Mouse (Mus musculus) embryonic fibroblast, embryonic 13.5 days (primary cell): ENCODE data around the gene Eef2k.

ENCODE experiments used
- CTCF ChIP-seq: IDR thresholded peaks from 2 replicates; pipeline ENCODE4 v1.5.1; 2011; ENCODE audit warnings: mild to moderate bottlenecking, control low read depth, low read length, moderate library complexity, borderline replicate concordance; ENCODE audit not compliant: insufficient read depth
- POLR2A ChIP-seq: IDR thresholded peaks from 2 replicates; pipeline ENCODE4 v1.6.1; 2011; ENCODE audit warnings: low read depth, mild to moderate bottlenecking, control low read depth, low read length, moderate library complexity

- no peak for TF ChIP-seq CTCF
- no peak for TF ChIP-seq POLR2A
Measured at GRCm38 (mm10) chr7:120870431-120871008, 27.9 kb downstream of the Eef2k start.
